Mouse (Mus musculus) C2C12 (cell line): ENCODE data around the gene Arhgap31.

ENCODE experiments used
- CEBPB ChIP-seq: IDR thresholded peaks from one replicate; pipeline ENCODE4 v1.6.1; 2011; ENCODE audit warnings: low read depth, mild to moderate bottlenecking, control low read depth, moderate library complexity
- CTCF ChIP-seq: IDR thresholded peaks from one replicate; pipeline ENCODE4 v1.5.1; 2011; ENCODE audit not compliant: control insufficient read depth, insufficient read depth, insufficient read length
- MAX ChIP-seq: IDR thresholded peaks from one replicate; pipeline ENCODE4 v1.6.1; 2011; ENCODE audit warnings: mild to moderate bottlenecking, control low read depth
- MYOD1 ChIP-seq: IDR thresholded peaks from one replicate; pipeline ENCODE4 v1.6.1; 2011; ENCODE audit warnings: low read depth; ENCODE audit not compliant: control insufficient read depth, insufficient read length
- MYOG ChIP-seq: IDR thresholded peaks from one replicate; pipeline ENCODE4 v1.6.1; 2011; ENCODE audit not compliant: control insufficient read depth, insufficient read length; ENCODE audit errors: extremely low read depth
- USF1 ChIP-seq: IDR thresholded peaks from one replicate; pipeline ENCODE4 v1.6.1; 2011; ENCODE audit warnings: low read depth, mild to moderate bottlenecking, control low read depth, moderate library complexity

DNA sequence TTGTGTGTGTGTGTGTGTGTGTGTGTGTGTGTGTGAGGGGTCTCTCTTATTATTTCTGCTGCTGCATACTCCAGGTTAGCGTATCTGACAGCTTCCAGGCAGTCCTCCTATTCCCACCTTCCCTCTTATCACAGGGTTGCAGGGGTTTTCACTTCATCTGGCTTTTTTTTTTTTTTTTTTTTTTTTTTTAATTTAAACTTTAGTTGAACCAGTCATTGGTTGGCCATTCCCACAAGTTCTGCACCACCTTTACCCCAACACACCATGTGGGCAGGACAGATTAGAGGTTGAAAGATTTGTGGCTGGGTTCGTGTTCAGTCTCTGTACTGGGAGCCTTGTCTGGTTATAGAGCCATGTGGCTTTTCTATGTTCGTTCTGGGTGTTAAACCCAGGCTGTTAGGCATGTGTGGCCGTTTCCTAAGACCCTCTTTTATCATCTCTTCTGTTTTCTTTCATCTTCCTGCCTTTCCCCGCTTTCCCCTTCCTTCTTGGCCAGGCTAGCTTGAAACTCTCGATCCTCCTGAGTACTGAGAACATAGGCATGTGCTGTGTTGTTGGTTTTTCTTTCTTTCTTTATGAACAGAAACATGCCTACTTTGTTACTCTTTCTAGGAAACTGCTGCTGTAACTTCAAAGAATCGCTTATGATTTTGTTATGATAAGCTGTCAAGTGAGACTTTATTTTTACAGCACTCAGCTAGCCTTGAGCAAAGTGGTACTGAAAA, 42.5 kb upstream of the Arhgap31 start:
- no peak for TF ChIP-seq CTCF
- TF ChIP-seq MYOG = no peak
- no peak for TF ChIP-seq CEBPB
- no peak for TF ChIP-seq MYOD1
- no peak for TF ChIP-seq USF1
- TF ChIP-seq MAX = no peak
